Mouse (Mus musculus): Measurements from ENCODE around the gene Mpig6b. TPM values are rescaled to one million over a fixed set of nuclear protein-coding genes. Genes with fewer than 3 reads are reported as not detected.

Gene Mpig6b
- polyA plus RNA-seq, 1 experiment = not detected

- H3K27me3 ChIP-seq (ENCODE audit: control insufficient read depth, insufficient read depth, insufficient read length) = no peaks in the 10 kb centered on the region
- no peak overlapping the region for H3K4me2 ChIP-seq (ENCODE audit: low read depth)
- no peaks in the 10 kb centered on the region for H3K36me3 ChIP-seq (ENCODE audit: control insufficient read depth, insufficient read depth)
- no peak overlapping the region for H3K4me3 ChIP-seq
- H3ac ChIP-seq (ENCODE audit: control insufficient read depth, insufficient read length) = no peak overlapping the region
- TF ChIP-seq USF1 (IDR thresholded peaks at IDR 0.05; ENCODE audit: low read depth) (no peak), MAX (IDR thresholded peaks at IDR 0.05; ENCODE audit: low read depth) (no peak), E2F4 (IDR thresholded peaks at IDR 0.05; ENCODE audit: insufficient read depth) (no peak), TCF12 (IDR thresholded peaks at IDR 0.05; ENCODE audit: insufficient read depth, poor library complexity, severe bottlenecking) (no peak), SRF (IDR thresholded peaks at IDR 0.05; ENCODE audit: control insufficient read depth, insufficient read length, low read depth) (no peak), POLR2A (IDR thresholded peaks at IDR 0.05; ENCODE audit: insufficient read length, low read depth) (no peak), REST (IDR thresholded peaks at IDR 0.05; ENCODE audit: insufficient read depth, insufficient read length) (no peak), CEBPB (IDR thresholded peaks at IDR 0.05; ENCODE audit: insufficient read depth, poor library complexity, severe bottlenecking) (no peak), MYOG (IDR thresholded peaks at IDR 0.05; ENCODE audit: control insufficient read depth in 1 of 3, insufficient read depth in 1 of 3, insufficient read length in 2 of 3, low read depth in 2 of 3) (no peak), POLR2AphosphoS2 (IDR thresholded peaks at IDR 0.05; ENCODE audit: insufficient read length, low read depth) (no peak), MYOD1 (IDR thresholded peaks at IDR 0.05; ENCODE audit: control insufficient read depth in 1 of 3, insufficient read length in 2 of 3, low read depth in 2 of 3) (no peak), TCF3 (IDR thresholded peaks at IDR 0.05; ENCODE audit: insufficient read length, low read depth) (no peak)
- H3K79me2 ChIP-seq (ENCODE audit: control insufficient read depth, insufficient read depth) = no peaks in the 10 kb centered on the region
Observed at GRCm38 (mm10) chr17:35106522-35106921, 40.5 kb upstream of the Mpig6b start.

GRCm38 (mm10) chr17:35105740-35106389, 39.9 kb upstream of the Mpig6b start:
- no peak overlapping the region for H3K4me3 ChIP-seq
- no peaks in the 10 kb centered on the region for H3K27me3 ChIP-seq (ENCODE audit: control insufficient read depth, insufficient read depth, insufficient read length)
- H3K79me2 ChIP-seq (ENCODE audit: control insufficient read depth, insufficient read depth) = no peaks in the 10 kb centered on the region
- no peak overlapping the region for H3ac ChIP-seq (ENCODE audit: control insufficient read depth, insufficient read length)
- TF ChIP-seq E2F4 (IDR thresholded peaks at IDR 0.05; ENCODE audit: insufficient read depth) = no peak
- TF ChIP-seq MYOD1 (IDR thresholded peaks at IDR 0.05; ENCODE audit: control insufficient read depth in 1 of 3, insufficient read length in 2 of 3, low read depth in 2 of 3) = no peak
- TF ChIP-seq MAX (IDR thresholded peaks at IDR 0.05; ENCODE audit: low read depth) = no peak
- TF ChIP-seq CEBPB (IDR thresholded peaks at IDR 0.05; ENCODE audit: insufficient read depth, poor library complexity, severe bottlenecking) = no peak
- TF ChIP-seq REST (IDR thresholded peaks at IDR 0.05; ENCODE audit: insufficient read depth, insufficient read length) = no peak
- TF ChIP-seq MYOG (IDR thresholded peaks at IDR 0.05; ENCODE audit: control insufficient read depth in 1 of 3, insufficient read depth in 1 of 3, insufficient read length in 2 of 3, low read depth in 2 of 3) = no peak
- no peak for TF ChIP-seq SRF (IDR thresholded peaks at IDR 0.05; ENCODE audit: control insufficient read depth, insufficient read length, low read depth)
- no peak for TF ChIP-seq TCF3 (IDR thresholded peaks at IDR 0.05; ENCODE audit: insufficient read length, low read depth)
- TF ChIP-seq POLR2AphosphoS2 (IDR thresholded peaks at IDR 0.05; ENCODE audit: insufficient read length, low read depth) = no peak
- TF ChIP-seq POLR2A (IDR thresholded peaks at IDR 0.05; ENCODE audit: insufficient read length, low read depth) = no peak
- no peak for TF ChIP-seq USF1 (IDR thresholded peaks at IDR 0.05; ENCODE audit: low read depth)
- TF ChIP-seq TCF12 (IDR thresholded peaks at IDR 0.05; ENCODE audit: insufficient read depth, poor library complexity, severe bottlenecking) = no peak
- H3K4me2 ChIP-seq (ENCODE audit: low read depth) = no peak overlapping the region
- H3K36me3 ChIP-seq (ENCODE audit: control insufficient read depth, insufficient read depth) = no peaks in the 10 kb centered on the region

GRCm38 (mm10) chr17:35104754-35105153, 38.8 kb upstream of the Mpig6b start:
- no peak overlapping the region for H3K4me2 ChIP-seq (ENCODE audit: low read depth)
- H3K27me3 ChIP-seq (ENCODE audit: control insufficient read depth, insufficient read depth, insufficient read length) = no peaks in the 10 kb centered on the region
- TF ChIP-seq MAX (IDR thresholded peaks at IDR 0.05; ENCODE audit: low read depth) (no peak), USF1 (IDR thresholded peaks at IDR 0.05; ENCODE audit: low read depth) (no peak)
- H3K4me3 ChIP-seq = no peak overlapping the region
- H3ac ChIP-seq (ENCODE audit: control insufficient read depth, insufficient read length) = no peak overlapping the region
- H3K79me2 ChIP-seq (ENCODE audit: control insufficient read depth, insufficient read depth) = no peaks in the 10 kb centered on the region
- peaks cover 4% of the 10 kb centered on the region for H3K36me3 ChIP-seq (ENCODE audit: control insufficient read depth, insufficient read depth)

- TF ChIP-seq TCF12 (IDR thresholded peaks at IDR 0.05; ENCODE audit: insufficient read depth, poor library complexity, severe bottlenecking) = no peak
- Histone ChIP-seq H3K4me2 (ENCODE audit: low read depth) (no peak overlapping the region), H3K27me3 (ENCODE audit: control insufficient read depth, insufficient read depth, insufficient read length) (no peaks in the 10 kb centered on the region), H3K36me3 (ENCODE audit: control insufficient read depth, insufficient read depth) (peaks cover 4% of the 10 kb centered on the region), H3K79me2 (ENCODE audit: control insufficient read depth, insufficient read depth) (no peaks in the 10 kb centered on the region), H3ac (ENCODE audit: control insufficient read depth, insufficient read length) (no peak overlapping the region), H3K4me3 (no peak overlapping the region)
Observed at GRCm38 (mm10) chr17:35104079-35104478, 38.1 kb upstream of the Mpig6b start.

DNA sequence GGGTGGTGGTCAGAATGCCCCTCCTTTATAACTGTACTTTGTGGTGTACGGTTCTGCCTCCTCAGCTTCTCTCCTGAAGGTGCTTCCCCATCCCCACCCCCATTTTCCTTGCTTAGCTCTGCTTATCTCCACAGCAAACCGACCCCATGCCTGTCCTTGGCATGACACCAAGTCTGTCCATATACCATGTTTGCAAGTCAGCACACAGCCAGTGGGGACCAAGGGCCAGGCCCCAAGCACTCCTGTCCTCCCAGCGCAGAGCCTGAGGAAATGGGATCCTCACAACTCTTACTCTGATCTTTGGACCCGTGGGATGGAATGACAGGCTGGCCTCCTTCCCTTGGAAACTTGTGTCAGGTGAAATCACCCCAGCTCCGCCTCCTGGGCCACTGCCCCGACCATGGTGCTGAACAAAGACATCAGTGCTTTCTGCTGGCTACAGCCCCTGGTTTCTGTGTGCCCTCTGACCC, 37.3 kb upstream of the Mpig6b start:
- Histone ChIP-seq H3ac (ENCODE audit: control insufficient read depth, insufficient read length) (no peak overlapping the region), H3K4me3 (no peak overlapping the region), H3K79me2 (ENCODE audit: control insufficient read depth, insufficient read depth) (no peaks in the 10 kb centered on the region), H3K36me3 (ENCODE audit: control insufficient read depth, insufficient read depth) (peaks cover 4% of the 10 kb centered on the region), H3K4me2 (ENCODE audit: low read depth) (no peak overlapping the region), H3K27me3 (ENCODE audit: control insufficient read depth, insufficient read depth, insufficient read length) (no peaks in the 10 kb centered on the region)
- TF ChIP-seq CEBPB (IDR thresholded peaks at IDR 0.05; ENCODE audit: insufficient read depth, poor library complexity, severe bottlenecking) = no peak
- TF ChIP-seq USF1 (IDR thresholded peaks at IDR 0.05; ENCODE audit: low read depth) = no peak
- TF ChIP-seq E2F4 (IDR thresholded peaks at IDR 0.05; ENCODE audit: insufficient read depth) = no peak
- TF ChIP-seq SRF (IDR thresholded peaks at IDR 0.05; ENCODE audit: control insufficient read depth, insufficient read length, low read depth) = no peak
- TF ChIP-seq MYOG (IDR thresholded peaks at IDR 0.05; ENCODE audit: control insufficient read depth in 1 of 3, insufficient read depth in 1 of 3, insufficient read length in 2 of 3, low read depth in 2 of 3) = no peak
- TF ChIP-seq POLR2AphosphoS2 (IDR thresholded peaks at IDR 0.05; ENCODE audit: insufficient read length, low read depth) = no peak
- no peak for TF ChIP-seq MAX (IDR thresholded peaks at IDR 0.05; ENCODE audit: low read depth)
- no peak for TF ChIP-seq TCF12 (IDR thresholded peaks at IDR 0.05; ENCODE audit: insufficient read depth, poor library complexity, severe bottlenecking)
- TF ChIP-seq REST (IDR thresholded peaks at IDR 0.05; ENCODE audit: insufficient read depth, insufficient read length) = no peak
- no peak for TF ChIP-seq TCF3 (IDR thresholded peaks at IDR 0.05; ENCODE audit: insufficient read length, low read depth)
- no peak for TF ChIP-seq MYOD1 (IDR thresholded peaks at IDR 0.05; ENCODE audit: control insufficient read depth in 1 of 3, insufficient read length in 2 of 3, low read depth in 2 of 3)
- TF ChIP-seq POLR2A (IDR thresholded peaks at IDR 0.05; ENCODE audit: insufficient read length, low read depth) = no peak
